Mouse (Mus musculus) C2C12 (cell line): Measurements from ENCODE around the gene Ptk7.

Experiments used
- CTCF ChIP-seq: IDR thresholded peaks from one replicate; pipeline ENCODE4 v1.5.1; 2011; ENCODE audit not compliant: control insufficient read depth, insufficient read depth, insufficient read length
- USF1 ChIP-seq: IDR thresholded peaks from one replicate; pipeline ENCODE4 v1.6.1; 2011; ENCODE audit warnings: low read depth, mild to moderate bottlenecking, control low read depth, moderate library complexity

- no peak for TF ChIP-seq CTCF
- TF ChIP-seq USF1, result no peak
Observed at GRCm38 (mm10) chr17:46624598-46624997, 4.7 kb downstream of the Ptk7 start.
